In genomic region chr4:89638651-89639050, GRCm38 (mm10) we compare ENCODE assay signal across 24 mouse cellular contexts. TPM values are rescaled to one million over a fixed set of nuclear protein-coding genes. Genes with fewer than 3 reads are reported as not detected.
DNase-seq lines count a peak whose midpoint lies in the region; TF ChIP-seq lines count a peak whose summit lies in the region.
"Had no signal": no experiment of that assay in that cellular context is flagged by ENCODE, and none has a peak within 500 bp of the region (broad histone marks: within the 10 kb centered on the region; RNA-seq: fewer than 3 reads in every experiment).

No protein-coding gene starts in this region.

- no peaks in the 10 kb centered on the region for H3K36me3 ChIP-seq in myocyte (ENCODE audit: control insufficient read depth, insufficient read depth)
- H3K36me3 ChIP-seq: embryonic facial prominence, embryonic 12.5 days; G1E; liver, embryonic 15.5 days; neural tube, embryonic 12.5 days had no signal

- H3K4me3 ChIP-seq in cerebellum, adult 2 months (replicated peaks; ENCODE audit: insufficient read depth, low read depth, low read length), result no peak overlapping the region
- H3K4me3 ChIP-seq in myocyte, result no peak overlapping the region
- H3K4me3 ChIP-seq: embryonic facial prominence, embryonic 12.5 days; erythroblast, embryonic 14.5 days; liver, embryonic 15.5 days; neural tube, embryonic 12.5 days had no signal

- peak overlapping the region; percentile 30 for H3K4me2 ChIP-seq in myocyte (ENCODE audit: low read depth)
- H3K4me2 ChIP-seq: embryonic facial prominence, embryonic 12.5 days; liver, embryonic 15.5 days; neural tube, embryonic 12.5 days had no signal

- intact Hi-C loops in left cerebral cortex, postnatal 4 days (cut with DNase I), result no loop called here
- intact Hi-C loops in left cerebral cortex, postnatal 25 days (cut with DNase I), result no loop called here

- peak; percentile 53 to 59 for DNase-seq in cerebellum, postnatal 14 days
- no peak for DNase-seq in cerebellum, adult 2 months
- DNase-seq in left cerebral cortex, postnatal 4 days, result peak; percentile 74
- DNase-seq in left cerebral cortex, postnatal 25 days (ENCODE audit: low spot score in 2 of 2), result no peak
- peak; percentile 25 for DNase-seq in embryo, embryonic 10.5 days (ENCODE audit: low spot score)
- DNase-seq in urinary bladder, postnatal 4 days (ENCODE audit: low spot score in 2 of 2), result no peak
- DNase-seq: adrenal gland, postnatal 10 days; cerebellum, postnatal 25 days; gastrocnemius, postnatal 10 days; heart, adult 18-20 months; heart, postnatal 4 days; kidney, adult 2 months; kidney, postnatal 10 days; right cerebral cortex, adult 18-20 months had no signal

- no peak for TF ChIP-seq CTCF in cerebellum, adult 2 months (IDR thresholded peaks at IDR 0.05; ENCODE audit: borderline replicate concordance, insufficient read depth, low read depth, low read length)

- no peaks in the 10 kb centered on the region for H3K27me3 ChIP-seq in cerebellum, adult 2 months (ENCODE audit: control insufficient read depth, insufficient read depth, low read length)
- no peaks in the 10 kb centered on the region for H3K27me3 ChIP-seq in myocyte (ENCODE audit: control insufficient read depth, insufficient read depth, insufficient read length)
- H3K27me3 ChIP-seq: embryonic facial prominence, embryonic 12.5 days; liver, embryonic 15.5 days; neural tube, embryonic 12.5 days had no signal

- no peak overlapping the region for H3K27ac ChIP-seq in cerebellum, adult 2 months (ENCODE audit: insufficient read depth, low read length)
- H3K27ac ChIP-seq: embryonic facial prominence, embryonic 12.5 days; liver, embryonic 15.5 days; neural tube, embryonic 12.5 days had no signal

- H3K4me1 ChIP-seq in cerebellum, adult 2 months (ENCODE audit: control insufficient read depth, insufficient read depth, low read length), result no peaks in the 10 kb centered on the region
- H3K4me1 ChIP-seq: embryonic facial prominence, embryonic 12.5 days; liver, embryonic 15.5 days; neural tube, embryonic 12.5 days had no signal

- WGBS in cerebellum, adult 2 months, result 16% methylated on average over 6 of the region's 6 CpGs

- no peak overlapping the region for H3ac ChIP-seq in myocyte (ENCODE audit: control insufficient read depth, insufficient read length)

- no peaks in the 10 kb centered on the region for H3K79me2 ChIP-seq in myocyte (ENCODE audit: control insufficient read depth, insufficient read depth)

- TF ChIP-seq POLR2A in cerebellum, adult 2 months (IDR thresholded peaks at IDR 0.05; ENCODE audit: borderline replicate concordance, insufficient read depth, low read length), result no peak
- no peak for TF ChIP-seq POLR2A in myocyte (IDR thresholded peaks at IDR 0.05; ENCODE audit: insufficient read length, low read depth)

TF ChIP-seq in myocyte, 11 proteins besides CTCF, POLR2A, EP300 and RAD21:
- TF ChIP-seq TCF3 (IDR thresholded peaks at IDR 0.05; ENCODE audit: insufficient read length, low read depth) (no peak), E2F4 (IDR thresholded peaks at IDR 0.05; ENCODE audit: insufficient read depth) (no peak), MYOD1 (IDR thresholded peaks at IDR 0.05; ENCODE audit: control insufficient read depth in 1 of 3, insufficient read length in 2 of 3, low read depth in 2 of 3) (no peak), USF1 (IDR thresholded peaks at IDR 0.05; ENCODE audit: low read depth) (no peak), MYOG (IDR thresholded peaks at IDR 0.05; ENCODE audit: control insufficient read depth in 1 of 3, insufficient read depth in 1 of 3, insufficient read length in 2 of 3, low read depth in 2 of 3) (no peak), SRF (IDR thresholded peaks at IDR 0.05; ENCODE audit: control insufficient read depth, insufficient read length, low read depth) (no peak), CEBPB (IDR thresholded peaks at IDR 0.05; ENCODE audit: insufficient read depth, poor library complexity, severe bottlenecking) (no peak)

RNA-seq across cellular contexts. Expression of gene Dmrta1, which starts 40.6 kb away (rescaled TPM):
- 0.15 and 0.22 TPM in 2 replicates for polyA plus RNA-seq in cerebellum, adult 2 months (2012; rRNA removed)
- 1 to 10 TPM; 1.0 to 1.4 TPM for total RNA-seq in left cerebral cortex, postnatal 4 days (2021)
- 1 to 10 TPM in 1 of 2 experiments, under 1 TPM in 1; 0.34 to 1.2 TPM for total RNA-seq in left cerebral cortex, postnatal 25 days (2021)
- polyA plus RNA-seq in myocyte (2012; fragmentation: generic; extraction: Trizol), result not detected
- total RNA-seq: heart, adult 18-20 months; monocyte, adult 5-6 weeks had no signal
- polyA plus RNA-seq: CD4-positive, CD25-positive, alpha-beta regulatory T cell, adult 4 months; erythroblast, embryonic 14.5 days; G1E; liver, embryonic 15.5 days; lung, embryonic 16.5 days; small intestine, adult 2 months had no signal

Comparison
In these comparisons a context has a peak if more than half of its experiments do, and no peak if none do; other contexts are left out.
1. DNase-seq: peak in cerebellum, postnatal 14 days (2 of 2), left cerebral cortex, postnatal 4 days (single experiment) and embryo, embryonic 10.5 days (single experiment); none in cerebellum, adult 2 months (0 of 2), left cerebral cortex, postnatal 25 days (0 of 2) and urinary bladder, postnatal 4 days (0 of 2).